Mouse (Mus musculus) hindbrain, postnatal 0 days (tissue): ENCODE measurements around the gene Tomm22. TPM values are rescaled to one million over a fixed set of nuclear protein-coding genes. Genes with fewer than 3 reads are reported as not detected.

Experiments used
- ATAC-seq: fragments of 200-750 bp; cut with Nextera tagmentation; 2 replicates; pipeline ENCODE4 v1.8.0; 2017; ENCODE audit warnings: mild to moderate bottlenecking, moderate TSS enrichment, moderate library complexity
- DNase-seq: peaks from one replicate; pipeline ENCODE4 v3.0.0-alpha.2; 2015; ENCODE audit warnings: low spot score
- H3K27ac ChIP-seq: fragments of 300-500 bp; sonication (generic); 2 replicates; pipeline ENCODE4 v1.5.1; 2014; ENCODE audit warnings: mild to moderate bottlenecking
- H3K27me3 ChIP-seq: fragments of 300-500 bp; sonication (generic); 2 replicates; pipeline ENCODE4 v1.6.1; 2014; ENCODE audit warnings: low read length, mixed read lengths; ENCODE audit not compliant: insufficient read depth
- H3K36me3 ChIP-seq: fragments of 300-500 bp; sonication (generic); 2 replicates; pipeline ENCODE4 v1.6.1; 2014; ENCODE audit warnings: low read length, mixed read lengths; ENCODE audit not compliant: insufficient read depth
- H3K4me1 ChIP-seq: fragments of 300-500 bp; sonication (generic); 2 replicates; pipeline ENCODE4 v1.6.1; 2014; ENCODE audit warnings: antibody characterized with exemption, low read length, mixed read lengths; ENCODE audit not compliant: insufficient read depth
- H3K4me2 ChIP-seq: fragments of 300-500 bp; sonication (generic); 2 replicates; pipeline ENCODE4 v1.6.1; 2014; ENCODE audit warnings: low read depth, mild to moderate bottlenecking, low read length, moderate library complexity, mixed read lengths
- H3K4me3 ChIP-seq: fragments of 300-500 bp; sonication (generic); 2 replicates; pipeline ENCODE4 v1.5.1; 2014; ENCODE audit warnings: low read length
- H3K9ac ChIP-seq: fragments of 300-500 bp; sonication (generic); replicated peaks from 2 replicates; pipeline ENCODE4 v1.6.1; 2014; ENCODE audit warnings: mild to moderate bottlenecking, low read length, moderate library complexity, mixed read lengths
- H3K9me3 ChIP-seq: fragments of 300-500 bp; sonication (generic); 2 replicates; pipeline ENCODE4 v1.6.1; 2016; ENCODE audit warnings: low read length, mixed read lengths
- CTCF ChIP-seq: IDR thresholded peaks from 2 replicates; pipeline ENCODE4 v1.5.1; 2016; ENCODE audit warnings: antibody characterized with exemption, control low read depth, low read depth
- WGBS: fragments of 180-500 bp; shearing (Covaris S2); extraction: QIAGEN DNeasy Blood & Tissue Kit; methylation state at CpG from one replicate; pipeline ENCODE4 v1.1.7; 2014; 5-methylcytosine and 5-hydroxymethylcytosine counted together
- polyA plus RNA-seq: library from polyadenylated mRNA; unstranded; fragments of >200 nt; fragmentation: Nextera tagmentation; extraction: Ambion mirVana; gene quantifications from 2 replicates; pipeline ENCODE4 v1.2.1, GENCODE M21; 2015
- total RNA-seq: library from RNA; depleted of rRNA; stranded (reverse); fragments of >200 nt; gene quantifications from 2 replicates; pipeline ENCODE4 v1.2.3, GENCODE M21; 2014

The Tomm22 gene
- total and polyA plus RNA-seq, 2 experiments from 2014 or later = 149 to 241 TPM

DNA sequence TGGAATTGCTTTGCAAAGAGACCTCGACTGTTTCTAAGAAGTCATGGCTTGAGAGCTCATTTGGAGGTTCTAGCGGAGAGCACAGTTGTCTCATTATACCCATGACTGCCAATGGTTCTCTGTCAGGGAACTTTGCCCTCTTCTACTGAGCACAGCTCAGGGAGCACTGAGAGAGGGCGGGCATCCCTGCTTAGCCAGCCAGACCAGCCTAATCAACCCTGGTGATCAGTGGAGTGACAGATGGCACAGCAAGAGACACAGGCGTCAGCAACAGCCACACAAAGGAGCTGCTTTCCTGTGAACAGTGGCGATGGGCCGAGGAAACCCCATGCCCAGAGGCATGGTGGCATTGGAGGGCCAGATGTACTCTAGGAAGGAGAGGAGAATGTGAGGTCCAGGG lies 26.4 kb downstream of the Tomm22 start:
- peak; percentile 74 for ATAC-seq
- Histone ChIP-seq H3K4me1 (0 out of 2 replicates have a peak, but pooled peaks cover 4% of the 10 kb centered on the region), H3K27ac (peak overlapping the region; percentile 75), H3K36me3 (no peaks in the 10 kb centered on the region; the same call in 1 of the 2 replicates), H3K27me3 (no peaks in the 10 kb centered on the region), H3K9ac (no peak overlapping the region), H3K4me3 (no peak overlapping the region), H3K4me2 (no peak overlapping the region), H3K9me3 (no peaks in the 10 kb centered on the region)
- no peak for TF ChIP-seq CTCF
- WGBS = 39% methylated on average over 6 of the region's 6 CpGs
- peak; percentile 64 for DNase-seq

- Histone ChIP-seq H3K9me3 (no peaks in the 10 kb centered on the region), H3K27me3 (no peaks in the 10 kb centered on the region), H3K4me1 (0 out of 2 replicates have a peak, but pooled peaks cover 4% of the 10 kb centered on the region), H3K9ac (no peak overlapping the region), H3K4me3 (no peak overlapping the region), H3K27ac (peak overlapping the region; percentile 75), H3K4me2 (no peak overlapping the region), H3K36me3 (no peaks in the 10 kb centered on the region; the same call in 1 of the 2 replicates)
- DNase-seq (no peak), ATAC-seq (peak; percentile 62)
- WGBS = 69% methylated on average over 9 of the region's 9 CpGs
- TF ChIP-seq CTCF = no peak
Measured at GRCm38 (mm10) chr15:79697558-79698187, 27.0 kb downstream of the Tomm22 start.

DNA sequence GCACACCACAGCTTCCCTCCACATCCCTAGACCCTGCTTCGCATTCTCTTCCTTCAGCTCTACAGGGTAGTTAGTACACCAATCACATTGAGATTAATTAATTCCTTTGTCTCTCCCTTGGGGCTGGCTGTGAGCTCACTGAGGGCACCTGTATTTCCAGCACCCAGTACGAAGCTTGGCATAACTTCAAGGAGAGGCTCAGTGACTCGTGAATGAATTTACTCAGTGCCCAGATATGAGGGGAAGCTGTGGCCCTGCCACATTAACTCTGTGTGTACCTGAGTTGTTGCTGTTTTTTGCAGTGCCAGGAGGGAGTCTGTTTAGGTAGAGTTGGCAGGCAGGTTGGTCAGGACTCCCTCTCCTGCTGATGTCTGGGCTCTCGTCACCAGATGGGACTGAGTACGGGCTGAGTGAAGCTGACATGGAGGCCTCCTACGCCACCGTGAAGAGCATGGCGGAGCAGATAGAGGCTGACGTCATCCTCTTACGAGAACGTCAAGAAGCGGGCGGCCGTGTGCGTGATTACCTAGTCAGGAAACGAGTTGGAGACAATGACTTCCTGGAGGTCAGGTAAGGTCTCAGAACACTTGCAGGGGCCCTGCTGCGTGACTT lies 36.0 kb downstream of the Tomm22 start:
- Histone ChIP-seq H3K4me3 (no peak overlapping the region), H3K36me3 (peaks cover 32% of the 10 kb centered on the region)
- ATAC-seq = no peak

DNA sequence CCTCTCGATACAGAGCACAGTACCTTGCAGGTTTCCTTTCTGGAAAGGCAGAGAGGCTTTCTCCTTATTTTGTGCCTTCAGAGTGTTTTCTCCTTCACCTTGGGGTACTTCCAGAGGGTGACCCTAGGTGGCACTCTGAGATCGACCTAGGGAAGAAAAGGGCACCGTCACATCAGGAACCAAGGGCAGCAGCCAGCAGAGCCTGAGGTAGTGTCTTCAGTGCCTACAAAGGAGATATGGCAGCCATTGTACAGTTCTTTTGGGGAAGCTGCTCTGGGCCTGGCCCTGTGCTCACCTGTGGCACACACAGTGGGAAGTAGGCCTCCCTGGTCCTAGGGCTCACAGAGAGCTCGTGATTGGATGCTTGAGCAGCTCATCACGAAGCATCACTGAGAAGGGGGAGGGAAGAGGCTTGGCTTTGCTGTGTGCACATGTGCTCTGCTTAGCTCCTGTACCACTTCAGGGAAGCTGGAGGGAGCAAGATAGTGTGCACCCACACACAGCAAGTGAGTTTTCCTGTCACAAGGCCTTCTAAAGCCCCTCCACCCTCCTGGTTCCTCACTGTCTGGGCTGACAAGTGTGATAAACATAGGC lies 37.7 kb downstream of the Tomm22 start:
- no peak overlapping the region for H3K9ac ChIP-seq
- no peak overlapping the region for H3K4me2 ChIP-seq
- no peak for TF ChIP-seq CTCF
- H3K9me3 ChIP-seq = no peaks in the 10 kb centered on the region
- ATAC-seq (no peak), DNase-seq (no peak)
- peaks cover 47% of the 10 kb centered on the region for H3K36me3 ChIP-seq
- H3K4me1 ChIP-seq = no peaks in the 10 kb centered on the region
- H3K4me3 ChIP-seq = no peak overlapping the region
- H3K27me3 ChIP-seq = no peaks in the 10 kb centered on the region
- WGBS = 94% methylated on average over 5 of the region's 5 CpGs
- no peak overlapping the region for H3K27ac ChIP-seq

More for the DNA sequence above, 36.0 kb downstream of the Tomm22 start:
- no peak for DNase-seq
- H3K27ac ChIP-seq = no peak overlapping the region
- no peaks in the 10 kb centered on the region for H3K9me3 ChIP-seq
- no peak for TF ChIP-seq CTCF
- H3K4me1 ChIP-seq = no peaks in the 10 kb centered on the region
- no peaks in the 10 kb centered on the region for H3K27me3 ChIP-seq
- WGBS = 81% methylated on average over 17 of the region's 17 CpGs
- no peak overlapping the region for H3K9ac ChIP-seq
- no peak overlapping the region for H3K4me2 ChIP-seq

DNA sequence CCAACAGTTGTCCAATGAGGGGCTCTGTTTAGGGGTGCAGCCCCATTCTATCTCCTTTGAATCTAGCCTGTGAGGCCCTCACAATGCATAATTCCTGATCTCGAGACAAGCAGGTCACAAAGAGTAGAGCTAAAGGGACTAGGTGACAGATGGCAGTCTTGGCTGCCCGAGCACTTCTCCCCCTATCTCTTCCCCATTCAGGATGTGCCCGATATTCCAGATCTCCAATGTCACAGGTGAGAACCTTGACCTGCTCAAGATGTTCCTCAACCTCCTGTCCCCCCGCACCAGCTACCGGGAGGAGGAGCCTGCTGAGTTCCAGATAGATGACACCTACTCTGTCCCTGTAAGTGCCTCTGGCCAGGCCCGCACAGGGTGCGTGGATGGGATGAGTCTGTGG lies 45.0 kb downstream of the Tomm22 start:
- H3K9me3 ChIP-seq = no peaks in the 10 kb centered on the region
- no peak overlapping the region for H3K4me3 ChIP-seq
- H3K4me2 ChIP-seq = no peak overlapping the region
- no peaks in the 10 kb centered on the region for H3K4me1 ChIP-seq
- no peak for ATAC-seq
- H3K9ac ChIP-seq = no peak overlapping the region
- H3K27ac ChIP-seq = no peak overlapping the region
- no peak for TF ChIP-seq CTCF
- peaks cover 65% of the 10 kb centered on the region for H3K36me3 ChIP-seq
- H3K27me3 ChIP-seq = no peaks in the 10 kb centered on the region
- no peak for DNase-seq
- 90% methylated on average over 7 of the region's 7 CpGs for WGBS

- peaks cover 61% of the 10 kb centered on the region for H3K36me3 ChIP-seq
- H3K27me3 ChIP-seq = no peaks in the 10 kb centered on the region
- H3K9ac ChIP-seq = no peak overlapping the region
- DNase-seq = no peak
- WGBS = 84% methylated on average over 6 of the region's 6 CpGs
- ATAC-seq = no peak
- no peak overlapping the region for H3K4me2 ChIP-seq
- H3K27ac ChIP-seq = no peak overlapping the region
- TF ChIP-seq CTCF = no peak
- no peaks in the 10 kb centered on the region for H3K9me3 ChIP-seq
- no peak overlapping the region for H3K4me3 ChIP-seq
- no peaks in the 10 kb centered on the region for H3K4me1 ChIP-seq
Measured at GRCm38 (mm10) chr15:79716710-79717109, 46.0 kb downstream of the Tomm22 start.

DNA sequence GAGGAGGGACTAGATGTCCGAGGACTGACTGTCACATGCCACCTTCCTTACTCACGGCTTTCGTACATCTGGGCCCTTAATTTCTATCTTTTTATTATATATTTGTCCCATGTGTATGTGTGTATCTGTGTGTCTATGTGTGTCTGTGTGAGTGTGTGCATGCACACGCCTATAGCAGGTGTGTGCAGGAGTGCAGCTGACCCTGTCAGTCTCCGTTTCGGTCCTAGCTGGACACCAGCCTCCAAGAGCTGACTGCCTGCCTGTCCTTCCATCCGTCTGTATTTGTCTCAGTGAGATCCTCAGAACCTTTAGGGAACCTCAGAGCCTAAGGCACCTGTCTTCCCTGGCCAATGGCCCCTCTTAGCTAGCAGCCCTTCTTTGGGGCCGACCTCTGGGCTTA lies 49.6 kb downstream of the Tomm22 start:
- 92% methylated on average over 8 of the region's 8 CpGs for WGBS
- H3K36me3 ChIP-seq = peaks cover 44% of the 10 kb centered on the region
- H3K9ac ChIP-seq = no peak overlapping the region
- no peaks in the 10 kb centered on the region for H3K4me1 ChIP-seq
- ATAC-seq (no peak), DNase-seq (no peak)
- H3K27me3 ChIP-seq = no peaks in the 10 kb centered on the region
- no peaks in the 10 kb centered on the region for H3K9me3 ChIP-seq
- no peak overlapping the region for H3K27ac ChIP-seq
- no peak for TF ChIP-seq CTCF
- H3K4me3 ChIP-seq = no peak overlapping the region
- no peak overlapping the region for H3K4me2 ChIP-seq
